Comparison of ENCODE assay signal across 8 mouse cellular contexts in genomic region chr2:180702701-180703149, GRCm38 (mm10). TPM values are rescaled to one million over a fixed set of nuclear protein-coding genes. Genes with fewer than 3 reads are reported as not detected.
DNase-seq lines count a peak whose midpoint lies in the region; ATAC-seq and TF ChIP-seq lines count a peak whose summit lies in the region.

No protein-coding gene starts in this region.

- peaks cover 100% of the 10 kb centered on the region for H3K79me2 ChIP-seq in C2C12 (ENCODE audit: control insufficient read depth, insufficient read depth)

- H3K9ac ChIP-seq in forebrain, embryonic 12.5 days: peak overlapping the region; percentile 97
- H3K9ac ChIP-seq in liver, embryonic 14.5 days (replicated peaks): peak overlapping the region; percentile 89

- H3K27me3 ChIP-seq in C2C12 (ENCODE audit: control insufficient read depth, insufficient read depth, insufficient read length): no peaks in the 10 kb centered on the region
- H3K27me3 ChIP-seq in forebrain, embryonic 12.5 days: no peaks in the 10 kb centered on the region
- no peaks in the 10 kb centered on the region for H3K27me3 ChIP-seq in liver, embryonic 14.5 days (ENCODE audit: control insufficient read depth, insufficient read depth, low read length)

- intact Hi-C loops in gastrocnemius, adult 2 months (cut with DNase I): no loop called here

- H3K36me3 ChIP-seq in C2C12 (ENCODE audit: control insufficient read depth, insufficient read depth): peaks cover 21% of the 10 kb centered on the region
- H3K36me3 ChIP-seq in forebrain, embryonic 12.5 days (replicated peaks): peaks cover 6% of the 10 kb centered on the region
- H3K36me3 ChIP-seq in liver, embryonic 14.5 days (replicated peaks; ENCODE audit: control insufficient read depth, insufficient read depth, low read depth): peaks cover 4% of the 10 kb centered on the region

- peak overlapping the region; percentile 98 for H3K27ac ChIP-seq in gastrocnemius, adult 2 months
- H3K27ac ChIP-seq in forebrain, embryonic 12.5 days: peak overlapping the region; percentile 95
- peak overlapping the region; percentile 85 for H3K27ac ChIP-seq in liver, embryonic 14.5 days

- WGBS in forebrain, embryonic 12.5 days: 38% methylated on average over 4 of the region's 4 CpGs
- 33% methylated on average over 4 of the region's 4 CpGs for WGBS in liver, embryonic 14.5 days (ENCODE audit: insufficient replicate concordance)

- DNase-seq in gastrocnemius, adult 2 months: no peak
- no peak for DNase-seq in gastrocnemius, postnatal 25 days
- no peak for DNase-seq in liver, embryonic 14.5 days (ENCODE audit: low read depth in 3 of 3, low spot score in 3 of 3)
- no peak for DNase-seq in layer of hippocampus, postnatal 36 days
- DNase-seq in yolk sac, embryonic 10.5 days (ENCODE audit: low spot score): no peak
- no peak for DNase-seq in layer of hippocampus, adult 9-11 months

- TF ChIP-seq EP300 in liver, embryonic 14.5 days (IDR thresholded peaks at IDR 0.05; ENCODE audit: low read depth): no peak

- peak overlapping the region; percentile 95 for H3K4me3 ChIP-seq in gastrocnemius, adult 2 months
- H3K4me3 ChIP-seq in C2C12 (ENCODE audit: insufficient read depth, poor library complexity, severe bottlenecking): peak overlapping the region; percentile 81
- peak overlapping the region; percentile 92 for H3K4me3 ChIP-seq in forebrain, embryonic 12.5 days (replicated peaks)
- H3K4me3 ChIP-seq in liver, embryonic 14.5 days (ENCODE audit: insufficient read depth in 1 of 2, low read depth in 2 of 2, low read length in 2 of 2): peak overlapping the region; percentile 90 to 91

- ATAC-seq in forebrain, embryonic 12.5 days (ENCODE audit: low FRiP score): no peak
- no peak for ATAC-seq in liver, embryonic 14.5 days (ENCODE audit: insufficient read depth)

- peak overlapping the region; percentile 87 for H3K4me2 ChIP-seq in forebrain, embryonic 12.5 days
- peak overlapping the region; percentile 99 for H3K4me2 ChIP-seq in liver, embryonic 14.5 days (ENCODE audit: low read depth)

- no peak for TF ChIP-seq CTCF in gastrocnemius, adult 2 months (IDR thresholded peaks at IDR 0.05)
- peak; percentile 2 for TF ChIP-seq CTCF in C2C12 (IDR thresholded peaks at IDR 0.05; ENCODE audit: control insufficient read depth, insufficient read depth, insufficient read length)
- TF ChIP-seq CTCF in liver, embryonic 14.5 days (IDR thresholded peaks at IDR 0.05; ENCODE audit: low read depth): peak; percentile 33

- no peaks in the 10 kb centered on the region for H3K9me3 ChIP-seq in forebrain, embryonic 12.5 days
- H3K9me3 ChIP-seq in liver, embryonic 14.5 days (ENCODE audit: control insufficient read depth, low read length): no peaks in the 10 kb centered on the region

- peak overlapping the region; percentile 34 for H3ac ChIP-seq in C2C12 (ENCODE audit: control insufficient read depth, insufficient read length, low read depth)

- H3K79me3 ChIP-seq in C2C12 (ENCODE audit: low read depth): peaks cover 98% of the 10 kb centered on the region

- peaks cover 36% of the 10 kb centered on the region for H3K4me1 ChIP-seq in forebrain, embryonic 12.5 days
- peaks cover 44 to 54% of the 10 kb centered on the region in 2 experiments for H3K4me1 ChIP-seq in liver, embryonic 14.5 days (replicated peaks; ENCODE audit: control insufficient read depth in 2 of 2, insufficient read depth in 2 of 2, low read length in 1 of 2)

TF ChIP-seq in C2C12, 6 proteins besides CTCF, POLR2A, EP300 and RAD21:
- TF ChIP-seq CEBPB (IDR thresholded peaks at IDR 0.05; ENCODE audit: low read depth) (peak; percentile 17), FOSL1 (IDR thresholded peaks at IDR 0.05; ENCODE audit: insufficient read depth, low read length, poor library complexity, severe bottlenecking) (no peak)

RNA-seq across cellular contexts. Expression of gene Dido1, which starts 7.1 kb away (rescaled TPM):
- total RNA-seq in gastrocnemius, adult 2 months (2021): 10 to 100 TPM; 18.6 to 22.4 TPM
- total RNA-seq in gastrocnemius, postnatal 25 days (2021): 10 to 100 TPM; 14.6 to 16.2 TPM
- polyA plus RNA-seq in C2C12 (2012; fragmentation: generic; extraction: Trizol): 11.0 TPM
- 42.2 and 42.7 TPM in 2 replicates for polyA plus RNA-seq in forebrain, embryonic 12.5 days (2016; fragmentation: Nextera tagmentation; extraction: Ambion mirVana)
- polyA plus RNA-seq in liver, embryonic 14.5 days (2012; rRNA removed): 9.1 and 12.2 TPM in 2 replicates
- 10.4 and 12.2 TPM in 2 replicates for polyA plus RNA-seq in liver, embryonic 14.5 days (2014; fragmentation: Nextera tagmentation; extraction: Ambion mirVana)
- total RNA-seq in layer of hippocampus, postnatal 36 days (2021): 10 to 100 TPM; 52.2 to 61.1 TPM

RNA-seq across cellular contexts. Expression of gene Gid8, which starts 7.2 kb away (rescaled TPM):
- 10 to 100 TPM; 31.1 to 42.1 TPM for total RNA-seq in gastrocnemius, adult 2 months (2021)
- total RNA-seq in gastrocnemius, postnatal 25 days (2021): 10 to 100 TPM; 31.8 to 34.4 TPM
- polyA plus RNA-seq in C2C12 (2012; fragmentation: generic; extraction: Trizol): 35.5 TPM
- polyA plus RNA-seq in forebrain, embryonic 12.5 days (2016; fragmentation: Nextera tagmentation; extraction: Ambion mirVana): 52.0 and 54.7 TPM in 2 replicates
- polyA plus RNA-seq in liver, embryonic 14.5 days (2012; rRNA removed): 62.6 and 87.4 TPM in 2 replicates
- polyA plus RNA-seq in liver, embryonic 14.5 days (2014; fragmentation: Nextera tagmentation; extraction: Ambion mirVana): 121 and 127 TPM in 2 replicates
- total RNA-seq in layer of hippocampus, postnatal 36 days (2021): 10 to 100 TPM; 63.3 to 63.4 TPM

RNA-seq across cellular contexts. Expression of gene Slc17a9, which starts 22.3 kb away (rescaled TPM):
- under 1 TPM in 1 of 2 experiments, not detected in 1; 0.33 TPM for total RNA-seq in gastrocnemius, adult 2 months (2021)
- under 1 TPM; 0.20 to 0.48 TPM for total RNA-seq in gastrocnemius, postnatal 25 days (2021)
- 0.04 TPM for polyA plus RNA-seq in C2C12 (2012; fragmentation: generic; extraction: Trizol)
- polyA plus RNA-seq in forebrain, embryonic 12.5 days (2016; fragmentation: Nextera tagmentation; extraction: Ambion mirVana): 0.37 and 0.55 TPM in 2 replicates
- 7.7 and 10.5 TPM in 2 replicates for polyA plus RNA-seq in liver, embryonic 14.5 days (2012; rRNA removed)
- polyA plus RNA-seq in liver, embryonic 14.5 days (2014; fragmentation: Nextera tagmentation; extraction: Ambion mirVana): 5.6 and 6.8 TPM in 2 replicates
- under 1 TPM in 1 of 2 experiments, not detected in 1; 0.51 TPM for total RNA-seq in layer of hippocampus, postnatal 36 days (2021)
